Mouse (Mus musculus) heart, adult 18-20 months (tissue): Measurements from ENCODE around the gene Plxnb1. TPM values are rescaled to one million over a fixed set of nuclear protein-coding genes. Genes with fewer than 3 reads are reported as not detected.
"Not testable (repeated sequence)": the region's sequence is repeated elsewhere in the genome, so short reads cannot be mapped to it uniquely, and the experiment has no call there.

ENCODE experiments used
- DNase-seq, 2 experiments: peaks; one replicate each; pipeline ENCODE4 v3.0.0; 2021 to 2022; ENCODE audit warnings: mixed read lengths in 1 of 2
- total RNA-seq, 2 experiments: library from RNA; stranded (reverse); gene quantifications; 2 replicates each; pipeline ENCODE4 v1.2.3; 2021

Plxnb1 gene
- total RNA-seq, 2 experiments from 2014 or later: 21.1 to 21.5 TPM

GRCm38 (mm10) chr9:109140414-109140813 lies 45.2 kb downstream of the Plxnb1 start:
- DNase-seq: not testable (repeated sequence)

GRCm38 (mm10) chr9:109161941-109162340 lies 66.8 kb downstream of the Plxnb1 start, which contains the start of gene Fbxw21:
Gene Fbxw21, minus strand, starts transcription at chr9:109162041.
- DNase-seq: no peak

GRCm38 (mm10) chr9:109167316-109167715 lies 72.1 kb downstream of the Plxnb1 start:
- no peak for DNase-seq

Other genes with a start within 250 kb of the Plxnb1 start
- gene Slc26a6, start 242.1 kb upstream of the Plxnb1 start, total RNA-seq: 10 to 100 TPM; 19.6 to 19.8 TPM
- not detected for gene Tmem89, start 180.8 kb upstream of the Plxnb1 start, total RNA-seq
- gene Uqcrc1, start 158.8 kb upstream of the Plxnb1 start, total RNA-seq: 1,000 to 10,000 TPM; 2,230 to 2,333 TPM
- under 1 TPM; 0.31 to 0.60 TPM for gene Col7a1, start 141.8 kb upstream of the Plxnb1 start, total RNA-seq
- gene Ucn2, start 109.4 kb upstream of the Plxnb1 start, total RNA-seq: not detected
- gene Pfkfb4, start 103.6 kb upstream of the Plxnb1 start, total RNA-seq: 1 to 10 TPM; 1.3 to 1.6 TPM
- gene Shisa5, start 56.8 kb upstream of the Plxnb1 start, total RNA-seq: 10 to 100 TPM; 31.4 to 55.0 TPM
- gene Trex1, start 35.7 kb upstream of the Plxnb1 start, total RNA-seq: 10 to 100 TPM; 13.6 to 17.2 TPM
- gene Atrip, start 21.3 kb upstream of the Plxnb1 start, total RNA-seq: 1 to 10 TPM; 8.1 to 9.8 TPM
- gene Ccdc51, start 12.9 kb upstream of the Plxnb1 start, total RNA-seq: 10 to 100 TPM; 11.4 to 14.3 TPM
- 100 to 1,000 TPM; 214 to 228 TPM for gene Tma7, start 12.8 kb upstream of the Plxnb1 start, total RNA-seq
- not detected for gene Fbxw21, start 66.7 kb downstream of the Plxnb1 start, total RNA-seq
- gene Fbxw13, start 100.6 kb downstream of the Plxnb1 start, total RNA-seq: not detected
- not detected for gene Fbxw20, start 139.4 kb downstream of the Plxnb1 start, total RNA-seq
- gene Fbxw14, start 192.3 kb downstream of the Plxnb1 start, total RNA-seq: not detected
- not detected for gene Fbxw28, start 244.3 kb downstream of the Plxnb1 start, total RNA-seq